Mouse (Mus musculus): ENCODE measurements around the gene Slc39a3. TPM values are rescaled to one million over a fixed set of nuclear protein-coding genes. Genes with fewer than 3 reads are reported as not detected.
"Not testable (repeated sequence)": the region's sequence is repeated elsewhere in the genome, so short reads cannot be mapped to it uniquely, and the experiment has no call there.

The Slc39a3 gene
- polyA plus RNA-seq, 1 experiment = 39.6 TPM

DNA sequence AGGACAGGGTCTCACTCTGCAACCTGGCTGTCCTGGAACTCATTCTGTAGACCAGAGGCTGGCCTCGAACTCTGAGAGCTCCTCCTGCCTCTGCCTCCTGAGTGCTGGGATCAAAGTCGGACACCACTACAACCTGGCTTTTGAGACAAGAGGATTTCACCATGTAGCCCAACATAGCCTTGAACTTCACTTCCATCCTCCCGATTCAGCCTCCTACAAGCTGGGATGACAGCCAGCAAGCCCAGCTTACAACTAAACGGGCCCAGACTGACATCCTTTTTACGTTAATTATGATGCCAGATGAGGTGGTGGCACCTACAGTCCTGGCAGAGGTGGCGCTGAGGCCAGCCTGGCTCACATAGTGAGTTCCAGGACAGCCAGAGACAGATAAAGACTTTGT, 21.7 kb upstream of the Slc39a3 start:
- Histone ChIP-seq H3K4me3 (ENCODE audit: control insufficient read depth, low read depth, low read length) (peak overlapping the region; percentile 98), H3K27me3 (ENCODE audit: control insufficient read depth, insufficient read depth, low read length) (no peaks in the 10 kb centered on the region), H3K4me1 (ENCODE audit: control insufficient read depth, insufficient read depth, low read length) (peaks cover 5% of the 10 kb centered on the region), H3K27ac (ENCODE audit: control insufficient read depth, insufficient read depth, low read depth, low read length) (no peak overlapping the region), H3K36me3 (ENCODE audit: control insufficient read depth, insufficient read depth, low read length) (no peaks in the 10 kb centered on the region)
- TF ChIP-seq CTCF (IDR thresholded peaks at IDR 0.05; ENCODE audit: control insufficient read depth, insufficient read depth, insufficient replicate concordance, low read depth, low read length) = no peak
- TF ChIP-seq POLR2A (IDR thresholded peaks at IDR 0.05; ENCODE audit: control insufficient read depth, low read depth, low read length) = no peak

GRCm38 (mm10) chr10:81057406-81058130, 20.3 kb upstream of the Slc39a3 start:
- H3K4me3 ChIP-seq (ENCODE audit: control insufficient read depth, low read depth, low read length) = no peak overlapping the region
- H3K4me1 ChIP-seq (ENCODE audit: control insufficient read depth, insufficient read depth, low read length) = peaks cover 5% of the 10 kb centered on the region
- no peaks in the 10 kb centered on the region for H3K36me3 ChIP-seq (ENCODE audit: control insufficient read depth, insufficient read depth, low read length)
- TF ChIP-seq POLR2A (IDR thresholded peaks at IDR 0.05; ENCODE audit: control insufficient read depth, low read depth, low read length) (no peak), CTCF (IDR thresholded peaks at IDR 0.05; ENCODE audit: control insufficient read depth, insufficient read depth, insufficient replicate concordance, low read depth, low read length) (no peak)
- no peaks in the 10 kb centered on the region for H3K27me3 ChIP-seq (ENCODE audit: control insufficient read depth, insufficient read depth, low read length)
- no peak overlapping the region for H3K27ac ChIP-seq (ENCODE audit: control insufficient read depth, insufficient read depth, low read depth, low read length)

- H3K4me1 ChIP-seq (ENCODE audit: control insufficient read depth, insufficient read depth, low read length); H3K36me3 ChIP-seq (ENCODE audit: control insufficient read depth, insufficient read depth, low read length): not testable (repeated sequence)
Observed at GRCm38 (mm10) chr10:81055802-81056340, 18.6 kb upstream of the Slc39a3 start.

DNA sequence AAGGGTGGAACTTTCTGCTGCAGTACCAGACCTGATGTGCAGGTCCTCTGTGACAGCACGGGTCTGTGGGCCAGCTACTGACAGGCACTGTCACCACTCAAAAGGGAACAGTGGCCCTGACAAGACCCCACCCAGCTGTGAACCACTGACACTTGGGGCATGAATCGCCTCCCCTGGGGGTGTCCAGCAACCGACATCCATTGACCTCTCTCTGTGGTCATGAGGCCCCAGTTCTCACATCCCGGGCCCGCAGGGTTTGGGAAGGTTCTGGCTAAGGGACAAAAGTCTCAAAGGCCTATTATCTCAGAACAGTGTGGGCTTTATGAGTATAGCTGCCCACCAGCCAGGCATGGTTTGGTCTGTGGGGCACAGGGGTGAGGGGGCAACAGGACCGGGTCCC, 17.9 kb upstream of the Slc39a3 start:
- H3K27me3 ChIP-seq (ENCODE audit: control insufficient read depth, insufficient read depth, low read length) = no peaks in the 10 kb centered on the region
- TF ChIP-seq CTCF (IDR thresholded peaks at IDR 0.05; ENCODE audit: control insufficient read depth, insufficient read depth, insufficient replicate concordance, low read depth, low read length) = no peak
- TF ChIP-seq POLR2A (IDR thresholded peaks at IDR 0.05; ENCODE audit: control insufficient read depth, low read depth, low read length) = no peak
- H3K4me1 ChIP-seq (ENCODE audit: control insufficient read depth, insufficient read depth, low read length) = peaks cover 5% of the 10 kb centered on the region
- H3K27ac ChIP-seq (ENCODE audit: control insufficient read depth, insufficient read depth, low read depth, low read length) = no peak overlapping the region
- H3K4me3 ChIP-seq (ENCODE audit: control insufficient read depth, low read depth, low read length) = no peak overlapping the region
- H3K36me3 ChIP-seq (ENCODE audit: control insufficient read depth, insufficient read depth, low read length) = no peaks in the 10 kb centered on the region; the same call in 1 of the 2 replicates

More at GRCm38 (mm10) chr10:81055802-81056340, 18.6 kb upstream of the Slc39a3 start:
- not testable (repeated sequence) for H3K27ac ChIP-seq (ENCODE audit: control insufficient read depth, insufficient read depth, low read depth, low read length); H3K4me3 ChIP-seq (ENCODE audit: control insufficient read depth, low read depth, low read length); H3K27me3 ChIP-seq (ENCODE audit: control insufficient read depth, insufficient read depth, low read length)

DNA sequence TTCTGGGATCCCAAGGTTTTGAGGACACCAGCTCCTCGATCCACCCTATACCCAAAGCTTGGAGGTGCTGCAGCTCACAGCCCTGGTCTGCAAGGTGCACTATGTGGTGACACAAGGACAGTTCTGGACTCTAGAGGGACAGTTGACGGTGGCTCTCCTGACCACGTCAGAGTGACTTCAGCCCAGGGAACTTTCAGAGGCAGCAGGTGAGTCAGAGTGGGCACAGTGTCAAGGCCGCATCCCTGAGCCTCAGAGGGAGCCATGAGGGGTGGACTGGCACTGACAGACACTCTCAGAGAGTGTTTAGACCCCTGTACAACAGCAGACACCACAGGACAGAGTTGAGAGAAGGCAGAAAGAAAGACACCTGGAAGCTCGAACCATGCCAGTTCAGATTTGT, 15.4 kb upstream of the Slc39a3 start:
- no peaks in the 10 kb centered on the region; the same call in none of the 2 replicates for H3K36me3 ChIP-seq (ENCODE audit: control insufficient read depth, insufficient read depth, low read length)

DNA sequence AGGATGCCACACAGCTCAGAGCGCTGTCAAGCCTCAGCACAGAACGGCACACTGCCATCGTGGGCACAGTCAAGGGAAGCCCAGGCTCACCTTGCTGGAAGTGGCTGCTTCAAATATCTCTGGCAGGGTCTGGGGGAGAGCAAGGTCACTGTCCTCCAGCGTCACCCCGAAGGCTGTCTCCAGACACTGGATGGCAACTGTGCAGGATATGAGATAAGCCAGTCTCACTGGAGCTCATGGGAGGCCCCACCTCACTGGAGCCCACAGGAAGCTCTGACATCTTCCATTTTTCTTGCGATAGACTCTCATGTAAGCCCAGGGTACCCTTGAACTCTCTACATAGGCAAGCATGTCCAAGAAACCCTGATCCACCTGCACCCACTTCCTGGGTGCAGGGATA, 13.9 kb upstream of the Slc39a3 start:
- Histone ChIP-seq H3K36me3 (ENCODE audit: control insufficient read depth, insufficient read depth, low read length) (peaks cover under 1% of the 10 kb centered on the region), H3K27me3 (ENCODE audit: control insufficient read depth, insufficient read depth, low read length) (no peaks in the 10 kb centered on the region), H3K4me1 (ENCODE audit: control insufficient read depth, insufficient read depth, low read length) (no peaks in the 10 kb centered on the region), H3K27ac (ENCODE audit: control insufficient read depth, insufficient read depth, low read depth, low read length) (no peak overlapping the region), H3K4me3 (ENCODE audit: control insufficient read depth, low read depth, low read length) (no peak overlapping the region)
- TF ChIP-seq POLR2A (IDR thresholded peaks at IDR 0.05; ENCODE audit: control insufficient read depth, low read depth, low read length) (no peak), CTCF (IDR thresholded peaks at IDR 0.05; ENCODE audit: control insufficient read depth, insufficient read depth, insufficient replicate concordance, low read depth, low read length) (no peak)

More for the DNA sequence above, 15.4 kb upstream of the Slc39a3 start:
- H3K27me3 ChIP-seq (ENCODE audit: control insufficient read depth, insufficient read depth, low read length) = no peaks in the 10 kb centered on the region
- no peak overlapping the region for H3K4me3 ChIP-seq (ENCODE audit: control insufficient read depth, low read depth, low read length)
- no peak overlapping the region for H3K27ac ChIP-seq (ENCODE audit: control insufficient read depth, insufficient read depth, low read depth, low read length)
- no peaks in the 10 kb centered on the region for H3K4me1 ChIP-seq (ENCODE audit: control insufficient read depth, insufficient read depth, low read length)
- TF ChIP-seq POLR2A (IDR thresholded peaks at IDR 0.05; ENCODE audit: control insufficient read depth, low read depth, low read length) = no peak
- no peak for TF ChIP-seq CTCF (IDR thresholded peaks at IDR 0.05; ENCODE audit: control insufficient read depth, insufficient read depth, insufficient replicate concordance, low read depth, low read length)

GRCm38 (mm10) chr10:81050645-81051044, 13.4 kb upstream of the Slc39a3 start:
- H3K4me1 ChIP-seq (ENCODE audit: control insufficient read depth, insufficient read depth, low read length) = no peaks in the 10 kb centered on the region
- TF ChIP-seq CTCF (IDR thresholded peaks at IDR 0.05; ENCODE audit: control insufficient read depth, insufficient read depth, insufficient replicate concordance, low read depth, low read length) (peak; percentile 13; the same call in 1 of the 2 replicates), POLR2A (IDR thresholded peaks at IDR 0.05; ENCODE audit: control insufficient read depth, low read depth, low read length) (no peak)
- peaks cover 3% of the 10 kb centered on the region for H3K36me3 ChIP-seq (ENCODE audit: control insufficient read depth, insufficient read depth, low read length)
- H3K27me3 ChIP-seq (ENCODE audit: control insufficient read depth, insufficient read depth, low read length) = no peaks in the 10 kb centered on the region
- no peak overlapping the region for H3K27ac ChIP-seq (ENCODE audit: control insufficient read depth, insufficient read depth, low read depth, low read length)
- no peak overlapping the region for H3K4me3 ChIP-seq (ENCODE audit: control insufficient read depth, low read depth, low read length)

GRCm38 (mm10) chr10:81045246-81045645, 8.0 kb upstream of the Slc39a3 start:
- not testable (repeated sequence) for H3K36me3 ChIP-seq (ENCODE audit: control insufficient read depth, insufficient read depth, low read length); H3K4me1 ChIP-seq (ENCODE audit: control insufficient read depth, insufficient read depth, low read length); H3K27ac ChIP-seq (ENCODE audit: control insufficient read depth, insufficient read depth, low read depth, low read length); H3K27me3 ChIP-seq (ENCODE audit: control insufficient read depth, insufficient read depth, low read length); H3K4me3 ChIP-seq (ENCODE audit: control insufficient read depth, low read depth, low read length)
